Mouse (Mus musculus) ES-Bruce4 (cell line): ENCODE data around the gene Cope. TPM values are rescaled to one million over a fixed set of nuclear protein-coding genes. Genes with fewer than 3 reads are reported as not detected.
A peak's percentile ranks its signal among the peaks of the same experiment; 100 is the strongest.

ENCODE experiments used
- H3K27ac ChIP-seq: 2 replicates; pipeline ENCODE4 v1.5.1; 2012; ENCODE audit warnings: low read length, inconsistent platforms; ENCODE audit not compliant: insufficient read depth
- H3K27me3 ChIP-seq: 2 replicates; pipeline ENCODE4 v1.6.1; 2012; ENCODE audit warnings: mild to moderate bottlenecking, low read length, inconsistent platforms; ENCODE audit not compliant: control insufficient read depth, poor library complexity, insufficient read depth, severe bottlenecking
- H3K36me3 ChIP-seq: 2 replicates; pipeline ENCODE4 v1.6.1; 2012; ENCODE audit warnings: inconsistent platforms, mild to moderate bottlenecking, low read length, moderate library complexity; ENCODE audit not compliant: control insufficient read depth, poor library complexity, insufficient read depth, severe bottlenecking
- H3K4me1 ChIP-seq: one replicate; pipeline ENCODE4 v1.8.1; 2011; ENCODE audit warnings: low read length; ENCODE audit not compliant: control insufficient read depth, insufficient read depth
- H3K4me3 ChIP-seq: 2 replicates; pipeline ENCODE4 v1.5.1; 2011; ENCODE audit warnings: low read depth, mild to moderate bottlenecking, low read length
- H3K9ac ChIP-seq: 2 replicates; pipeline ENCODE4 v1.6.1; 2012; ENCODE audit warnings: low read depth, mild to moderate bottlenecking, inconsistent platforms; ENCODE audit not compliant: poor library complexity, severe bottlenecking
- H3K9me3 ChIP-seq: replicated peaks from 2 replicates; pipeline ENCODE4 v1.6.1; 2012; ENCODE audit warnings: mild to moderate bottlenecking, low read length, inconsistent platforms; ENCODE audit not compliant: control insufficient read depth, poor library complexity, insufficient read depth, severe bottlenecking
- CTCF ChIP-seq: IDR thresholded peaks from one replicate; pipeline ENCODE4 v1.8.1; 2011; ENCODE audit warnings: low read depth, low read length
- EP300 ChIP-seq: IDR thresholded peaks from 2 replicates; pipeline ENCODE4 v1.6.1; 2011; ENCODE audit warnings: low read depth, low read length; ENCODE audit not compliant: insufficient read depth
- POLR2A ChIP-seq: IDR thresholded peaks from one replicate; pipeline ENCODE4 v1.8.1; 2011; ENCODE audit warnings: low read length; ENCODE audit not compliant: insufficient read depth
- polyA plus RNA-seq: library from polyadenylated mRNA; stranded (reverse); fragments of >200 nt; gene quantifications from 2 replicates; pipeline ENCODE4 v1.2.4, GENCODE M21; 2011; ENCODE audit warnings: low read depth; ENCODE audit not compliant: missing spikeins, insufficient read depth, insufficient read length

The Cope gene
- polyA plus RNA-seq, 1 experiment: 115 TPM

GRCm38 (mm10) chr8:70286737-70287136 lies 15.6 kb upstream of the Cope start:
- no peak overlapping the region for H3K9ac ChIP-seq
- peaks cover 48% of the 10 kb centered on the region for H3K36me3 ChIP-seq
- H3K4me1 ChIP-seq: no peaks in the 10 kb centered on the region
- peaks cover 6% of the 10 kb centered on the region; the same call in 1 of the 2 replicates for H3K9me3 ChIP-seq
- H3K27ac ChIP-seq: no peak overlapping the region
- TF ChIP-seq POLR2A (no peak), CTCF (peak; percentile 69), EP300 (no peak)
- H3K27me3 ChIP-seq: no peaks in the 10 kb centered on the region
- no peak overlapping the region for H3K4me3 ChIP-seq

GRCm38 (mm10) chr8:70293988-70294405 lies 8.3 kb upstream of the Cope start:
- Histone ChIP-seq H3K9ac (no peak overlapping the region), H3K27ac (no peak overlapping the region; the same call in 1 of the 2 replicates), H3K4me1 (no peaks in the 10 kb centered on the region), H3K9me3 (no peaks in the 10 kb centered on the region), H3K27me3 (no peaks in the 10 kb centered on the region), H3K4me3 (no peak overlapping the region), H3K36me3 (peaks cover 63% of the 10 kb centered on the region)
- TF ChIP-seq POLR2A (no peak), EP300 (no peak), CTCF (no peak)

- Histone ChIP-seq H3K27me3 (no peaks in the 10 kb centered on the region), H3K9me3 (no peaks in the 10 kb centered on the region), H3K27ac (no peak overlapping the region), H3K4me3 (no peak overlapping the region), H3K9ac (no peak overlapping the region), H3K4me1 (no peaks in the 10 kb centered on the region), H3K36me3 (peaks cover 21% of the 10 kb centered on the region)
- no peak for TF ChIP-seq CTCF
- TF ChIP-seq EP300: no peak
- no peak for TF ChIP-seq POLR2A
Observed at GRCm38 (mm10) chr8:70300881-70301280, 1.4 kb upstream of the Cope start.

- Histone ChIP-seq H3K36me3 (0 out of 2 replicates have a peak, but pooled peaks cover 7% of the 10 kb centered on the region), H3K27ac (no peak overlapping the region)
Observed at GRCm38 (mm10) chr8:70302901-70303300, 583 bp downstream of the Cope start.

GRCm38 (mm10) chr8:70309311-70309710 lies 7.0 kb downstream of the Cope start:
- H3K27me3 ChIP-seq: no peaks in the 10 kb centered on the region
- no peaks in the 10 kb centered on the region for H3K4me1 ChIP-seq
- H3K4me3 ChIP-seq: no peak overlapping the region
- no peak overlapping the region for H3K9ac ChIP-seq
- H3K27ac ChIP-seq: no peak overlapping the region
- H3K36me3 ChIP-seq: peaks cover 10% of the 10 kb centered on the region; the same call in 1 of the 2 replicates
- TF ChIP-seq CTCF: peak; percentile 83
- no peak for TF ChIP-seq EP300
- TF ChIP-seq POLR2A: no peak
- no peaks in the 10 kb centered on the region for H3K9me3 ChIP-seq

More at GRCm38 (mm10) chr8:70302901-70303300, 583 bp downstream of the Cope start:
- H3K9ac ChIP-seq: peak overlapping the region; percentile 64
- TF ChIP-seq POLR2A (no peak), EP300 (no peak), CTCF (no peak)
- H3K4me3 ChIP-seq: peak overlapping the region; percentile 94
- H3K9me3 ChIP-seq: no peaks in the 10 kb centered on the region
- H3K27me3 ChIP-seq: no peaks in the 10 kb centered on the region
- no peaks in the 10 kb centered on the region for H3K4me1 ChIP-seq

- Histone ChIP-seq H3K27ac (no peak overlapping the region), H3K9me3 (no peaks in the 10 kb centered on the region), H3K36me3 (peaks cover 10% of the 10 kb centered on the region; the same call in 1 of the 2 replicates), H3K4me3 (no peak overlapping the region), H3K9ac (no peak overlapping the region), H3K27me3 (no peaks in the 10 kb centered on the region), H3K4me1 (no peaks in the 10 kb centered on the region)
- TF ChIP-seq POLR2A: no peak
- no peak for TF ChIP-seq CTCF
- TF ChIP-seq EP300: no peak
Observed at GRCm38 (mm10) chr8:70313399-70313798, 11.1 kb downstream of the Cope start.
